Mouse (Mus musculus) forebrain, embryonic 12.5 days (tissue): ENCODE data around the gene Prkrip1. TPM values are rescaled to one million over a fixed set of nuclear protein-coding genes. Genes with fewer than 3 reads are reported as not detected.

Source experiments
- ATAC-seq: fragments of 200-750 bp; cut with Nextera tagmentation; 2 replicates; pipeline ENCODE4 v1.8.0; 2017; ENCODE audit warnings: moderate TSS enrichment; ENCODE audit not compliant: low FRiP score
- H3K27ac ChIP-seq: fragments of 300-500 bp; sonication (generic); 2 replicates; pipeline ENCODE4 v1.5.1; 2016; ENCODE audit warnings: mild to moderate bottlenecking
- H3K27me3 ChIP-seq: fragments of 300-500 bp; sonication (generic); 2 replicates; pipeline ENCODE4 v1.6.1; 2016; ENCODE audit warnings: mild to moderate bottlenecking
- H3K36me3 ChIP-seq: fragments of 300-500 bp; sonication (generic); replicated peaks from 2 replicates; pipeline ENCODE4 v1.6.1; 2016; ENCODE audit warnings: mild to moderate bottlenecking
- H3K4me1 ChIP-seq: fragments of 300-500 bp; sonication (generic); 2 replicates; pipeline ENCODE4 v1.6.1; 2016
- H3K4me2 ChIP-seq: fragments of 300-500 bp; sonication (generic); 2 replicates; pipeline ENCODE4 v1.6.1; 2016; ENCODE audit warnings: mild to moderate bottlenecking, moderate library complexity
- H3K4me3 ChIP-seq: fragments of 300-500 bp; sonication (generic); replicated peaks from 2 replicates; pipeline ENCODE4 v1.5.1; 2016; ENCODE audit warnings: mild to moderate bottlenecking
- H3K9ac ChIP-seq: fragments of 300-500 bp; sonication (generic); 2 replicates; pipeline ENCODE4 v1.6.1; 2016; ENCODE audit warnings: mild to moderate bottlenecking
- H3K9me3 ChIP-seq: fragments of 300-500 bp; sonication (generic); 2 replicates; pipeline ENCODE4 v1.6.1; 2016
- WGBS: fragments of 180-500 bp; shearing (Covaris S2); methylation state at CpG from one replicate; pipeline ENCODE4 v1.1.7; 2016; 5-methylcytosine and 5-hydroxymethylcytosine counted together
- polyA plus RNA-seq: library from polyadenylated mRNA; unstranded; fragments of >200 nt; fragmentation: Nextera tagmentation; extraction: Ambion mirVana; gene quantifications from 2 replicates; pipeline ENCODE4 v1.2.1, GENCODE M21; 2016

The Prkrip1 gene
- polyA plus RNA-seq, 1 experiment from 2014 or later, result 71.0 TPM

- Histone ChIP-seq H3K4me3 (peak overlapping the region; percentile 74), H3K9ac (peak overlapping the region; percentile 84; the same call in 1 of the 2 replicates), H3K27me3 (no peaks in the 10 kb centered on the region), H3K27ac (0 out of 2 replicates have a peak overlapping the region, but pooled peaks have one; percentile 20), H3K36me3 (peaks cover 27% of the 10 kb centered on the region), H3K4me1 (peaks cover 17% of the 10 kb centered on the region), H3K9me3 (no peaks in the 10 kb centered on the region), H3K4me2 (peak overlapping the region; percentile 90)
- no peak for ATAC-seq
- WGBS, result 27% methylated on average over 11 of the region's 11 CpGs
Observed at GRCm38 (mm10) chr5:136199526-136199925, 763 bp upstream of the Prkrip1 start.

- no peak for ATAC-seq
- no peak overlapping the region for H3K9ac ChIP-seq
- no peak overlapping the region for H3K27ac ChIP-seq
- H3K36me3 ChIP-seq, result peaks cover 94% of the 10 kb centered on the region
- no peaks in the 10 kb centered on the region for H3K27me3 ChIP-seq
- H3K4me1 ChIP-seq, result no peaks in the 10 kb centered on the region
- 88% methylated on average over 7 of the region's 7 CpGs for WGBS
- H3K4me3 ChIP-seq, result no peak overlapping the region
- H3K9me3 ChIP-seq, result no peaks in the 10 kb centered on the region
- no peak overlapping the region for H3K4me2 ChIP-seq
Observed at GRCm38 (mm10) chr5:136191870-136192269, 6.9 kb downstream of the Prkrip1 start.

GRCm38 (mm10) chr5:136186723-136187122, 12.0 kb downstream of the Prkrip1 start:
- Histone ChIP-seq H3K36me3 (peaks cover 86% of the 10 kb centered on the region), H3K27ac (no peak overlapping the region), H3K27me3 (no peaks in the 10 kb centered on the region), H3K4me3 (no peak overlapping the region), H3K9me3 (no peaks in the 10 kb centered on the region), H3K4me1 (no peaks in the 10 kb centered on the region), H3K9ac (no peak overlapping the region), H3K4me2 (no peak overlapping the region)
- WGBS, result 40% methylated on average over 4 of the region's 4 CpGs
- no peak for ATAC-seq

DNA sequence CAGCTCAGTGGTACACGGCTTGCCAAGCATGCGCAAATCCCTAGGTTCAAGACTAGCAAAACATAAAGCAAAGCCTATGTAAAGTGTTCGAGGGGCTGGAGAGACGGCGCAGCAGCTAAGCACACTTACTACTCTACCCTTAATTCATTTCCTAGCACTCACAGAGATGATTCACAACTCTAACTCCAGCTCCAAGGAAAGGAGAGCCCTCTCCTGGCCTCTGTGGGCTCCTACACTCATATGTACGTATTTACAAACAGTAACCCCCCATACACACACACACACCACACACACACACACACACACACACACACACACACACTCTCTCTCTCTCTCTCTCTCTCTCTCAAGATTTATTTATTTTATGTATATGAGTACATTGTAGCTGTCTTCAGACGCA, 15.0 kb downstream of the Prkrip1 start:
- no peak overlapping the region for H3K4me2 ChIP-seq
- H3K27me3 ChIP-seq, result no peaks in the 10 kb centered on the region
- ATAC-seq, result no peak
- H3K9ac ChIP-seq, result no peak overlapping the region
- no peaks in the 10 kb centered on the region for H3K9me3 ChIP-seq
- H3K4me3 ChIP-seq, result no peak overlapping the region
- no peaks in the 10 kb centered on the region for H3K4me1 ChIP-seq
- peaks cover 89% of the 10 kb centered on the region for H3K36me3 ChIP-seq
- 91% methylated on average over 7 of the region's 7 CpGs for WGBS
- H3K27ac ChIP-seq, result no peak overlapping the region

DNA sequence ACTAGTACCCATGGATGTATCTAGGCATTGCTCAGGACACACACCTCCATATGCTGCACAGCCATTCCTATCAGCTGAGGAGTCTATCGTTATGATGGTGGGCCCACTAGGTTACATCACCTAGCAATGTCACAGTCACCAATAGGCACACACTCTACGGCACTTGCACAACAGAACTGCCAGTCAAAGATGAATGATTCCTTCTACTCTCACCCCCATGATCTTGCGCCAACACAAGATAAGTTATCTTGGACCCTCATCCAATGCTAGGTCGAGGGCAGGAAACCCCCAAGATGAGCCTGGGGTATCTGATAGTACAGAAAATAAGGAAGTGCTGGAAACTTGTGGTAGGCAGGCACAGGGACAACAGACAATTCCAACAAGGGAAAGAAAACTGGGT, 15.9 kb downstream of the Prkrip1 start:
- Histone ChIP-seq H3K9me3 (no peaks in the 10 kb centered on the region), H3K4me1 (no peaks in the 10 kb centered on the region), H3K36me3 (peaks cover 89% of the 10 kb centered on the region), H3K9ac (no peak overlapping the region), H3K4me2 (no peak overlapping the region), H3K27me3 (no peaks in the 10 kb centered on the region), H3K4me3 (no peak overlapping the region), H3K27ac (no peak overlapping the region)
- ATAC-seq, result no peak
- WGBS, result 96% methylated on average over 4 of the region's 4 CpGs

GRCm38 (mm10) chr5:136182049-136182448, 16.7 kb downstream of the Prkrip1 start:
- H3K9ac ChIP-seq, result no peak overlapping the region
- ATAC-seq, result no peak
- WGBS, result 92% methylated on average over 6 of the region's 6 CpGs
- no peak overlapping the region for H3K4me3 ChIP-seq
- H3K9me3 ChIP-seq, result no peaks in the 10 kb centered on the region
- no peaks in the 10 kb centered on the region for H3K27me3 ChIP-seq
- H3K4me1 ChIP-seq, result no peaks in the 10 kb centered on the region
- H3K36me3 ChIP-seq, result peaks cover 90% of the 10 kb centered on the region
- H3K27ac ChIP-seq, result no peak overlapping the region
- H3K4me2 ChIP-seq, result no peak overlapping the region

DNA sequence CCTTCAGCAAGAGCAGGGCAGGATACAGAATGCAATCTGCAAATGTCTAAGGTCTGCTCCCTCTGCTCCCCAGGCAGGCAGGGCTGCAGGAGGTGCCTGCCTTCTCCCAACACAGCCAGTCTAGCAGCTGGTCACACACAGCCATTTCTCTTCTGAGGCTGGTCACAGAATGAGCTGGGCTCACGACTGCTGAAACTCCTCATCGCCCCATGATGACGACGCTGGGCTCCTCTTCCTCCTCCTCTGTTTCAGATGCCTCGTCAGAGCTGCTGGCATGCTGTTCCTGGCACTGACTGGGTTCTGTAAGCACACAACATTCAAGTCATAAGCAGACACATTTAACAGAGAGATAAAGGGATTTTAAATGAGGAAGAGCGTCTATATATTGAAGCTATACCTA, 17.6 kb downstream of the Prkrip1 start:
- Histone ChIP-seq H3K4me1 (no peaks in the 10 kb centered on the region), H3K9me3 (no peaks in the 10 kb centered on the region), H3K27me3 (no peaks in the 10 kb centered on the region), H3K27ac (no peak overlapping the region), H3K4me2 (no peak overlapping the region), H3K4me3 (no peak overlapping the region), H3K9ac (no peak overlapping the region), H3K36me3 (peaks cover 88% of the 10 kb centered on the region)
- WGBS, result 91% methylated on average over 6 of the region's 6 CpGs
- ATAC-seq, result no peak

DNA sequence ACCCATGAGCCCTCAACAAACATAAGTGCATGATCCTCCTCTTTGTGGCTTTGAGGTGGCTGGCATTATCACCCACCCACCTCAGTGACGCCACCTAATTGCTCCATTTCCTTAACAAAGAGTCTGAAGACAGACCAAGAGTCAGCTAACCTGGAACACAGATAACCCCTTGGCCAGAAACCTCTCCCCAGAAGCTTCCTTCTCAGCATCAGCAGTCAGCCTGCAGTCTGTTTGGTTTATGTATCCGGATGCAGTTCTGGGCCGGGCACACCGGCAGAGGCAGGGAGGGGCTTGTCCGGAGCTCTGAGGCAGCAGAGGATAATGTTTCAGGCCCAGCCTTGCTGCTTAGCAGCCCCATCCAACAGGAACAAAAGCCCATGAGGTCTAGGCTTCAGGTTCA, 19.2 kb downstream of the Prkrip1 start:
- ATAC-seq, result no peak
- Histone ChIP-seq H3K9me3 (no peaks in the 10 kb centered on the region), H3K9ac (no peak overlapping the region), H3K4me1 (no peaks in the 10 kb centered on the region), H3K27ac (no peak overlapping the region), H3K36me3 (peaks cover 73% of the 10 kb centered on the region), H3K4me2 (no peak overlapping the region), H3K27me3 (no peaks in the 10 kb centered on the region), H3K4me3 (no peak overlapping the region)
- 92% methylated on average over 5 of the region's 5 CpGs for WGBS

GRCm38 (mm10) chr5:136173606-136174463, 24.9 kb downstream of the Prkrip1 start:
- H3K36me3 ChIP-seq, result peaks cover 19% of the 10 kb centered on the region
- no peak overlapping the region for H3K4me3 ChIP-seq
- peaks cover 15% of the 10 kb centered on the region for H3K27me3 ChIP-seq
- H3K4me1 ChIP-seq, result peaks cover 15% of the 10 kb centered on the region
- no peak overlapping the region for H3K4me2 ChIP-seq
- H3K27ac ChIP-seq, result no peak overlapping the region
- no peak for ATAC-seq
- no peaks in the 10 kb centered on the region for H3K9me3 ChIP-seq
- H3K9ac ChIP-seq, result no peak overlapping the region
- WGBS, result 56% methylated on average over 9 of the region's 9 CpGs

DNA sequence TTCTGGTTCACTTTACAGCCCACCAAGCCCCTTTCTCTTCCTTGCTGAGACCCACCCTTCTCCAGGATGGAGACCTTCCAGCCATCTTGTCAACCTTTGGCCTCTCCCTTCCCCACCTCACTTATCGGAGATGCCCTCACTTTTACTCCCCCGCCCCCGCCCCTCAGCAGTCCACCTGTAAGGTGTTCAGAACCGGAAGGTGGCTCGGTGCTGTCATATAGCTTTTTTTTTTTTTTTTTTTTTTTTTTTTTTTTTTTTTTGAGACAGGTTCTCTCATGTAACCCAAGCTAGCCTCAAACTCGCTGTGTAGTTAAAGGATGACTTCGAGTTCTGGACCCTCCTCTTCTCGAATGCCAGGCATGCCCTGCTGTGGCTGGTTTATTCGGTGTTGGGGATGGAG, 25.8 kb downstream of the Prkrip1 start:
- Histone ChIP-seq H3K9me3 (peaks cover 4% of the 10 kb centered on the region; the same call in 1 of the 2 replicates), H3K27ac (no peak overlapping the region), H3K36me3 (peaks cover 10% of the 10 kb centered on the region; the same call in 1 of the 2 replicates), H3K4me1 (peaks cover 15% of the 10 kb centered on the region), H3K9ac (no peak overlapping the region), H3K4me3 (no peak overlapping the region), H3K27me3 (peaks cover 15% of the 10 kb centered on the region), H3K4me2 (no peak overlapping the region)
- ATAC-seq, result no peak
- 83% methylated on average over 9 of the region's 9 CpGs for WGBS

GRCm38 (mm10) chr5:136171363-136172341, 27.1 kb downstream of the Prkrip1 start:
- 40% methylated on average over 17 of the region's 17 CpGs for WGBS
- no peak overlapping the region for H3K27ac ChIP-seq
- H3K36me3 ChIP-seq, result no peaks in the 10 kb centered on the region
- H3K9me3 ChIP-seq, result peaks cover 5% of the 10 kb centered on the region; the same call in 1 of the 2 replicates
- peak overlapping the region; percentile 77 for H3K9ac ChIP-seq
- peaks cover 15% of the 10 kb centered on the region for H3K27me3 ChIP-seq
- H3K4me3 ChIP-seq, result peak overlapping the region; percentile 57
- H3K4me1 ChIP-seq, result peaks cover 15% of the 10 kb centered on the region
- ATAC-seq, result no peak
- peak overlapping the region; percentile 92 for H3K4me2 ChIP-seq
